Mouse (Mus musculus): ENCODE results near the gene Smyd3. TPM values are rescaled to one million over a fixed set of nuclear protein-coding genes. Genes with fewer than 3 reads are reported as not detected.

The Smyd3 gene
- polyA plus RNA-seq, 1 experiment from 2014 or later, result 13.7 TPM

DNA sequence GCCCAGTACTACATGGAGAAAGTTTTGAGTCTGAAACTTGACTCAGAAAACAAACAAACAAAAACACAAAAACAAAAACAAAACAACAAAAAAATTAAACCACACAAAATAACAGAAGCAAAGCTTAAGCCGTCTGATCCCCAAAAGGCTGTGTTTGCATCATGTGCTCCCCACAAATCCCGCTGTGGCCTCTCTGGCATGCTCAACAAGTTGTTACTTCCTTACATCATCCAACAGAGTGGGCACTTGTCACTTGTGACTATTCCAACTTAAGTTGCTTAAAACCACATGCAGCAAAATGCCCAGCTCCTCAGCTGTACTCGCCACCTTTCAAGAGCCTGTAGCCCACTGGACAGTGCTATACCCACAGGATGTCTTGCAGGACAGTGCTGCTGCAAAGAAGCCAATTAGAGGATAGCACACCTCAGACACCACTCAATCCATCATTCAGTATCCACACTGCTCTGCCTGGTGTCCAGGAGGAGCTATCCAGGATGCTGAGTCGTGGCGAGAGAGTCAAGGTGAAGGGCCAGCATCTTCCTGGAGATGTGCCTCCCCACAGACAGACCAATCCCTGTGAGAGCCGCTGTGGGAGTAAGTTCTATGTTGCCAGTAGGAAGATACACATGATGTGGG, 465.2 kb downstream of the Smyd3 start:
- Histone ChIP-seq H3K4me3 (no peak overlapping the region), H3K4me1 (no peaks in the 10 kb centered on the region), H3K9ac (no peak overlapping the region), H3K9me3 (replicated peaks) (no peaks in the 10 kb centered on the region), H3K27me3 (peaks cover 17% of the 10 kb centered on the region), H3K27ac (no peak overlapping the region), H3K4me2 (no peak overlapping the region), H3K36me3 (ENCODE audit: poor library complexity, severe bottlenecking) (no peaks in the 10 kb centered on the region)
- ATAC-seq, result no peak
- WGBS, result 95% methylated on average over 6 of the region's 6 CpGs

DNA sequence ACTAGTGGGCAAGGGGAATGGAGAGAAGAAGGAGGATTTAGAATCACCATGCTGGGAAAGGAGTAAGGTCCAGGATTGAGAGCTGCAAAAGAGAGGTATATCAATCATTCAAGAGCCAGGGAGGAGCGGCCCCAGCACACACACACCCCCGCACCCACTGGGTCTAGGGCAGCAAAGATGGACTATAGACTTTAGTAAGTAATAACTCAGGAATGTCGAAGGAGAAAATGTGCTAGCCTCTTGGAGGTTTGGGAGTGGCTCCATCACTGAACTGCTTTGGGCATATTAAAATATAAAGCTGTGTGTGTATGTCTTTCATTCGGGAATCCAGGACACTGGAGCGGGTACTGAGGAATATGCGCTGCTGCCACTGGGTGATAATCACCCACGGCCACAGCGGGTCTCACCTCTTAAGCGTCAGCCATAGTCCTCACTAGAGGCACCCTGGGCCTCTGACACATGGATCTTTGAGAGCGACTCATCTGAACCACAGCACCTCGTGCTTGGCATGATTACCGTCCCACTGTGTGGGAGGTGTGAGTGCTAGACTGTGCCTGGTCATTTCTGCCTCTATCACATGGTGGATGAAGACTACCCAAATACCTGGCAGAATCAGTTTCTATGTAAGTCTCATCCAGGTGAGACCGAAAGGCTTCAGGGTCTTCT, 469.8 kb downstream of the Smyd3 start:
- no peaks in the 10 kb centered on the region for H3K9me3 ChIP-seq (replicated peaks)
- no peak for ATAC-seq
- H3K27ac ChIP-seq, result no peak overlapping the region
- no peak overlapping the region for H3K9ac ChIP-seq
- H3K27me3 ChIP-seq, result peaks cover 42% of the 10 kb centered on the region
- WGBS, result 95% methylated on average over 13 of the region's 13 CpGs
- H3K36me3 ChIP-seq (ENCODE audit: poor library complexity, severe bottlenecking), result no peaks in the 10 kb centered on the region
- H3K4me1 ChIP-seq, result peaks cover 24% of the 10 kb centered on the region
- H3K4me3 ChIP-seq, result no peak overlapping the region
- no peak overlapping the region for H3K4me2 ChIP-seq

DNA sequence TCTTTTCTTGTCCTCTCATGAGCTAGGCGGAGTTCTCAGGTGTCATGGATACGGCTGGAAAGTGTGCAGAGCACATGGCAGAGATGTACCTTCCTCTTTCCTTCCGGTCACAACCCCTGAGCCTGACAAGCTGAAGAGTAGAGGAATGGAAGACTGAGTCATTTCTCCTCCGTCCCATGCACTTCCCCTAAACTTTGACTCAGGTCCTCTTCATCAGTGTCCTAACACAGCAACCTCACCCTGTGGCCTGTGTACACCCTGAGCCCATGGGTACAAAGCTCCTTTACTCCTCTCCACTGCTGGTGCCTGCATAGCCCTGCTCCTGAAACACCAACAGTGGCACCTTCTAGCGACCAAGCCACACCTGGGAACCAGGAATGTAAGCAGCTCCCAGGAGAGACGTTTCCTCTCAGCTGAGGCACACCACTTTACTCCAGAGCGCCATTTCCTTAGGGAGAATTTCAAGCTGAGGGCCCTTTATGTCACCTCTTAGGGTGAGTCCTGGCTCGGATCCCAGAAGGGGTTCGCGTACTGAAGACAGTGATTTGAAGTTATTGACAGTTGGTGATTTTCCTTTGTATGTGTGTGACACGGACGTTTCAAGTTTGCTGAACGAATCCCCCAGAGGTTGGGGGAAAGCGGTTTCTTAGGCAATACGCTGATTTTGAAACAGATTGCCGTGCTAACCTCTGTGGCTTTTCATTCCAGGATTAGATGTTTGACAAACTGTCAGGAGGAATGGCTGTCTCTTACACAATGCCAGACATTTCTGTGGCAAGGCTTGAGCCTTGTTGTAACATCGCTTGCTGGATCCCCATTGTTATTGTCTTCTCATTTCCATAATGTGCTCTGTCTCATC, 471.8 kb downstream of the Smyd3 start:
- H3K4me1 ChIP-seq, result peaks cover 32% of the 10 kb centered on the region
- WGBS, result 59% methylated on average over 17 of the region's 17 CpGs

DNA sequence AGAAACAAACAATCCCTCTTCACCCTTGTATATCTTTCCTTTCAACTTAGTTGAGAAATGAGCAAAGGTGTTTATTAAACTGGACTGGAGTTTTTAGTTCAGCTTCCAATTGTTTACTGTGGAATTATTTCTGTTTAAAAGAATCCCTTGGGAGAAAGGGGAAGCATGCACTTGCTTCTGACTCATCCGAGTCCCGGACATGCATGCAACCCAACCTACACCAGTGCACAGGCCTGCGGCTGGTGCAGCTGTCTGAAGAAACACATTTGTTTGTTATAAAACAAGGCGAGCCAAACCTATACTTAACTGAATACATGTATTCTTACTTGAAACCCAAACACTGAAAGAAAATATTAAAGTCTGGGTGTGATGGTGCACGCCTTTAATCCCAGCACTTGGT, 473.7 kb downstream of the Smyd3 start:
- Histone ChIP-seq H3K4me1 (peaks cover 32% of the 10 kb centered on the region), H3K27ac (no peak overlapping the region), H3K9ac (no peak overlapping the region), H3K27me3 (peaks cover 58% of the 10 kb centered on the region), H3K4me2 (no peak overlapping the region), H3K4me3 (no peak overlapping the region), H3K36me3 (ENCODE audit: poor library complexity, severe bottlenecking) (no peaks in the 10 kb centered on the region), H3K9me3 (replicated peaks) (no peaks in the 10 kb centered on the region)
- WGBS, result 71% methylated on average over 5 of the region's 5 CpGs
- ATAC-seq, result no peak

More for the DNA sequence above, 471.8 kb downstream of the Smyd3 start:
- Histone ChIP-seq H3K4me3 (no peak overlapping the region), H3K9me3 (replicated peaks) (no peaks in the 10 kb centered on the region), H3K27ac (no peak overlapping the region), H3K4me2 (no peak overlapping the region), H3K27me3 (peaks cover 57% of the 10 kb centered on the region), H3K9ac (no peak overlapping the region), H3K36me3 (ENCODE audit: poor library complexity, severe bottlenecking) (no peaks in the 10 kb centered on the region)
- no peak for ATAC-seq

DNA sequence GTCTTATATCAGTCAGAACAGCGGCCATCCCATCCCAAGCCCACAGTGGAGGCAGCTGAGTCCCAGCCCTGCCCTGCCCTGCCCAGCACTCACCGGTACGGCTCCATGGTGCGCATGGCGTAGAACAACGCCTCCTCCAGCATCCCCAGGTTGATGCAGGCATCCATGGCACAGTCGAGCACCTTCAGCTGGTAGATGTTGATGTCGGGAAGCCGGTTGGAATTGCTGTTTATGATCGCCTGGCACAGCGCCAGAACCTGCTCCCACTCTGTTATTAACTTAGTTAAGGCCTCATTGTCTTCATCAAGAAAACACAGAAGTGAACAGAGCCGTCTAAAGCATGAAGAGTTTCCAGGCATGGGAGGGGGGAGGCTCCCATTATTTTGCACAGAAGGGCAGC, 474.2 kb downstream of the Smyd3 start:
- WGBS, result 50% methylated on average over 12 of the region's 12 CpGs
- peak; percentile 58; the same call in 1 of the 2 replicates for ATAC-seq
- H3K36me3 ChIP-seq (ENCODE audit: poor library complexity, severe bottlenecking), result no peaks in the 10 kb centered on the region
- no peak overlapping the region for H3K4me3 ChIP-seq
- H3K4me1 ChIP-seq, result peaks cover 32% of the 10 kb centered on the region
- H3K27me3 ChIP-seq, result peaks cover 61% of the 10 kb centered on the region
- H3K27ac ChIP-seq, result no peak overlapping the region
- H3K9me3 ChIP-seq (replicated peaks), result no peaks in the 10 kb centered on the region
- no peak overlapping the region for H3K4me2 ChIP-seq
- H3K9ac ChIP-seq, result no peak overlapping the region

DNA sequence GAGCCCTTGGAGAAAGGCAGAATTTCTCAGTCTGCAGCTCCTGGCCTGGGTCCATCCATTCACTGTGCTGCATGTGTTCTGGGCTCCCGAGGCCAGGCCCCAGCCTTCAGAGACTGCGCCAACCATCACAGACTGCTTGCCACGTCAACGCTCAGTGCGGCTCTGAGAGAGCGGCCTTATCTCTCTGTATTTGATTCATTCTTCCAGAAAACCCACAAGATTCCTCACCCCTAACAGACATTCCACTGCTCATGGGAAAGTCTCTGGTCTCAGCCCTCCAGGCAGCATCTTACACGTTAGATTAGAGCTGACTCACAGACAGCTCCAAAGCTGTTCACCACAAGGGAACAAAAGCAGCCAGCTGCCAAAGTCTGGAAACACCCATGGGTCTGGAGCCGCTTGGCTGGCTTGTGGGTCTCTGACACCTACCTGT, 475.9 kb downstream of the Smyd3 start:
- Histone ChIP-seq H3K9me3 (replicated peaks) (no peaks in the 10 kb centered on the region), H3K9ac (no peak overlapping the region), H3K4me1 (peaks cover 32% of the 10 kb centered on the region), H3K4me2 (no peak overlapping the region), H3K36me3 (ENCODE audit: poor library complexity, severe bottlenecking) (no peaks in the 10 kb centered on the region), H3K27ac (no peak overlapping the region), H3K4me3 (no peak overlapping the region), H3K27me3 (peaks cover 50% of the 10 kb centered on the region)
- ATAC-seq, result peak; percentile 54; the same call in 1 of the 2 replicates
- WGBS, result 67% methylated on average over 8 of the region's 8 CpGs

DNA sequence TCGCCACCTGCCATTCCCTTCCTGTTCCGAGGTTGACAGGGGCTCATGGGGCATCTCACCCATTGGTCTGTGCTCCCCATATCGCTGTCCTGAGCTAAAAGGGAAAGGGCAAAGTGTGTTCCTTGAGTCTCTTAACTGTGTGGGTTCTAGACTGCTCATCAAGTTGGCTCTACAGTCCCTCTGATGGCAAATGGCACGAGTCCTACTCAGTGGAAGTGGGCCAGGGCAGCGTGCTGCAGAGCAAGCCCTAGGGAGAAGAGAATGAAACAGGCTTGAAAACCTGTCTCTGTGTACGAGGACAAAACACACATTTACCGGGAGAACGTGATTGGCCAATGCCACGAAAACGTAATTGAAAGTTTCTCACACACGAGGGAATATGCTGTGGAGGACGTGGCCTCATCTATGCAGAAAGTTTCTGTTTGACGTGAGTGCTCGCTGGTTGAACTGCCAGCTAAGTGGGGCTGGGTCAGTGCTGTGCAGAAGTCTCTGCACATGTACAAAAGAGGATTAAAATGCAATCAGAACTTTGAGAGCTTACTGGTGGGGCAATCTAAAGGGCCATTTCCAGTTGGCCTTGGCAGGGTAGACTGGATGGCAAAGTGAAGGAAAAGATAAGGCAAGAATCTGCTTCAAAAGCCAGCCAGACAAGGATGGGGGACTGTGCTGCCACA, 476.5 kb downstream of the Smyd3 start:
- no peak overlapping the region for H3K9ac ChIP-seq
- peaks cover 27% of the 10 kb centered on the region for H3K4me1 ChIP-seq
- H3K9me3 ChIP-seq (replicated peaks), result no peaks in the 10 kb centered on the region
- 84% methylated on average over 14 of the region's 14 CpGs for WGBS
- H3K36me3 ChIP-seq (ENCODE audit: poor library complexity, severe bottlenecking), result no peaks in the 10 kb centered on the region
- H3K27ac ChIP-seq, result no peak overlapping the region
- H3K4me2 ChIP-seq, result no peak overlapping the region
- ATAC-seq, result no peak
- no peak overlapping the region for H3K4me3 ChIP-seq
- peaks cover 49% of the 10 kb centered on the region for H3K27me3 ChIP-seq

DNA sequence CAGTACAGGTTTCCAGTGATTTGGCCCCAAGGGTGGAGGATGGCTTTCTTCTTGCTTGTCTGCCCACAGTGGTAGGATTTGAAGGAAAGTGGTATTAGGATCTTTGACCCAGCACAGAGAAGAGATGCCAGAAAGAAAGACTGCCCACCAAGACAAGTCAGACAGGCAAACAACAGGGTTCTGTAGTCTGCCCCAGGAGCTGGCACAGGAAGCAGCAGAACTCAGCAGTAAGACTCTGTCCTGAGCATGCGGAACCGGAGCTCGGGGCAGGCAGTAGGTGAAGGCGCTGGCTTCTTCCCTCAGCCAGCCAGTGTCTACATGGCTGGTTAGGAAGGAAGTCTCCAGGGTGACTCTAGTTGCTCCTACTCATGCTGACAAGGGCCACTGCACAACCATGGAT, 479.0 kb downstream of the Smyd3 start:
- Histone ChIP-seq H3K4me1 (peaks cover 14% of the 10 kb centered on the region), H3K36me3 (ENCODE audit: poor library complexity, severe bottlenecking) (no peaks in the 10 kb centered on the region), H3K27me3 (peaks cover 39% of the 10 kb centered on the region), H3K27ac (no peak overlapping the region), H3K4me3 (no peak overlapping the region), H3K9me3 (replicated peaks) (no peaks in the 10 kb centered on the region), H3K9ac (no peak overlapping the region), H3K4me2 (no peak overlapping the region)
- no peak for ATAC-seq
- 99% methylated on average over 4 of the region's 4 CpGs for whole genome bisulfite sequencing

DNA sequence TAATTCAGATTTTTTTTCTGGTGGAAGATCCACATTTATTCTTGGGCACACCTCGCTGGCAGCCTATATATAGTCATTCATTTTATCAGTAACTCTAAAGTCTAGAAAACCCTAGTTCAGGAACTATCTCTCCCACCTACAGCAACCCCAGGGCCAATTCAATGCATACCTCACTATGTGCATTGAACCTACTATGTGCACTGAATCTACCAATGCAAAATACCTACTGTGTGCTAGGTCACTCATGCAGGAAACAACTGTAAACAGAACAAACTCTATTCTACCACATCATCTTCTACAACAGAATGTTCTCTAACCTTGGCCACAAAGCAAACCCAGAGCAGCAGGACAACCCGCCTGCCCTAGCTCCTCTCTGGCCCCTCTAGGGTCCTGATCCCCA, 484.9 kb downstream of the Smyd3 start:
- Histone ChIP-seq H3K4me1 (no peaks in the 10 kb centered on the region), H3K27ac (no peak overlapping the region), H3K9ac (no peak overlapping the region), H3K9me3 (replicated peaks) (no peaks in the 10 kb centered on the region), H3K4me2 (no peak overlapping the region), H3K36me3 (ENCODE audit: poor library complexity, severe bottlenecking) (no peaks in the 10 kb centered on the region), H3K4me3 (no peak overlapping the region), H3K27me3 (0 out of 2 replicates have a peak, but pooled peaks cover 4% of the 10 kb centered on the region)
- 95% methylated on average over 2 of the region's 2 CpGs for WGBS
- no peak for ATAC-seq

DNA sequence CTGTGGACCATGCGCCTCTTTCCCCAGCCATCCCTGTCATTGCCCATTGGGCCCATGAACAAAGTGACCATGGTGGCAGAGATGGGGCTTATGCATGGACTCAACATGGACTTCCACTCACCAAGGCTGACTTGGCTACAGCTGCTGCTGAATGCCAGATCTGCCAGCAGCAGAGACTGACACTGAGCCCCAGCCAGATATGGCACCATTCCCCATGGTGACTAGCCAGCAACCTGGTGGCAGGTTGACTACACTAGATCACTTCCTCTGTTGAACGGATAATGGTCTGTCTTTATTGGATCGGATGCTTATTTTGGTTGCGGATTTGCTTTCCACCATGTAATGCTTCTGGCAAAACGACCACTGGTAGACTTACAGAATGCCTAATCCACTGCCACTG, 486.3 kb downstream of the Smyd3 start:
- Histone ChIP-seq H3K4me3 (no peak overlapping the region), H3K9me3 (replicated peaks) (no peaks in the 10 kb centered on the region), H3K27me3 (0 out of 2 replicates have a peak, but pooled peaks cover 4% of the 10 kb centered on the region), H3K9ac (no peak overlapping the region), H3K4me1 (no peaks in the 10 kb centered on the region), H3K27ac (no peak overlapping the region), H3K36me3 (ENCODE audit: poor library complexity, severe bottlenecking) (no peaks in the 10 kb centered on the region), H3K4me2 (no peak overlapping the region)
- WGBS, result 93% methylated on average over 5 of the region's 5 CpGs
- ATAC-seq, result no peak

DNA sequence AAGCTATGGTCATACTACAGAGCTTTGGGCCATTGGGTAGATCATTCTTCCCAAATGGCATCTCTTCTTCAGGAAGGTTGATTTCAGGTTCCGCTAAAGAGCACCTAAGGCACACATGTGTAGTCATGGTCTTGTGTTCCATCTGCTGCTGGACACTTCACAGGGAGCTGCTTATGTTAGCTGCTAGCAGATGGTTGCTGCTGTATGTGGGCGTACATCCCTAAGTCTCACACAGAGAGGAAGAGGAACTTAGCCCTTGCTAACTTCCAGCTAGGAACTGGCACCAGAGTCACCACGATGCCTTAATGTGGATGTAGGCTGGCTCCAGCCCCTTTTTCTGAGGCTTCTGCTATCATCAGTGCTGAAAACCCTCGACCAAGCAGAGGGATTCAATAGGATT, 491.2 kb downstream of the Smyd3 start:
- no peaks in the 10 kb centered on the region for H3K4me1 ChIP-seq
- 88% methylated on average over 4 of the region's 4 CpGs for WGBS
- no peaks in the 10 kb centered on the region for H3K36me3 ChIP-seq (ENCODE audit: poor library complexity, severe bottlenecking)
- H3K27me3 ChIP-seq, result no peaks in the 10 kb centered on the region
- no peak overlapping the region for H3K4me3 ChIP-seq
- H3K9ac ChIP-seq, result no peak overlapping the region
- no peaks in the 10 kb centered on the region for H3K9me3 ChIP-seq (replicated peaks)
- H3K27ac ChIP-seq, result no peak overlapping the region
- ATAC-seq, result no peak
- no peak overlapping the region for H3K4me2 ChIP-seq

DNA sequence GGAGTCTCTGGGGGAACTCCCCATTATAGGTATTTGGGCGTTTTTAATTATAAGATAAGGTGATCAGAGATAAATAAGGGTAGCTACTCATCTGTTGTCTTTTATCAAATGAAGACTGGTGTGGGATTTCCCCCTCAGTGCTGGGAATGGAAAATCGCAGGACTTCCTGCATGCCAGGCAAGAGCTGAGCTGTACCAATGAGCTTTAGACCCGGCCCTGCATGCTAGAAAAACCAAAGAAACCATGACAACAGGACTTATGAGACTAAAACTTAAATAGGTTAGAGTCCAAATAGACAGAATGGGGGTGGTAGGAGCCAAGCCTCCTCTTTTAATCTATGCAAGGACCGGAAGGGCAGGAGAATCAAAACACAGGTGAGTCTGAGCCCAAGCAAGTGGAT, 492.7 kb downstream of the Smyd3 start:
- WGBS, result 79% methylated on average over 4 of the region's 4 CpGs

More for the DNA sequence above, 492.7 kb downstream of the Smyd3 start:
- no peak overlapping the region for H3K9ac ChIP-seq
- ATAC-seq, result no peak
- H3K9me3 ChIP-seq (replicated peaks), result no peaks in the 10 kb centered on the region
- H3K27ac ChIP-seq, result no peak overlapping the region
- no peaks in the 10 kb centered on the region for H3K4me1 ChIP-seq
- no peak overlapping the region for H3K4me3 ChIP-seq
- no peak overlapping the region for H3K4me2 ChIP-seq
- no peaks in the 10 kb centered on the region for H3K36me3 ChIP-seq (ENCODE audit: poor library complexity, severe bottlenecking)
- H3K27me3 ChIP-seq, result no peaks in the 10 kb centered on the region

Measured in forebrain, embryonic 13.5 days (tissue).